ENCODE assay signal across 8 mouse cellular contexts in the genomic region with DNA sequence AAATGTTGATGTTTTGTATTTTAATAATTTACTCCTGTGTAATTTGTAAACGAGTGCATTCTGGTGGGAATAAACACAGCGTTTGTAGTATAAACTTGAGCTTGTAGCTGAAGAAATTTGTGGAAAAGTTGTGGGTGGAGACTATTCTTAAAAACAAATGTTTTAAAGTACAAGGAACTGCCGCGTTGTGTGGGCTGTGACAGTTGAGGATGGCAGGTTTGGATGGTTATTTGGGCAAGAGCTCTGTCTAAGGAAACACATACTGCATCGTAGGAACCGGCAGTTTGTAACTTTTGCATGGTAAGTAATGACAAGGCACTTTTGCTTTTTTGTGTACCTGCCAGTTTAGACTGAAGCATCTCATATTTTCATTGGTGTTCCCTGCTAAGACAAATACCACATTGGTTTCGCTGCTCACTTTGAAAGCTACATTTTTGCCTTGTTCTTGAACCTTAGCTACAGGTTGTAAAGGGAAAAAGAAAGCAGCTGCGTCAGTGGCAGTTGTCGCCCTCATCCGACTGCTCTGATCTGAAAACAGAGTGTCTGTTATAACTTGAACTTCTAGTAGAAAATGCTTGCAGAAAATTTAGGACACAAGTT. TPM values are rescaled to one million over a fixed set of nuclear protein-coding genes. Genes with fewer than 3 reads are reported as not detected.
DNase-seq lines count a peak whose midpoint lies in the region; ATAC-seq lines count a peak whose summit lies in the region.

No protein-coding gene starts in this region.

- WGBS in embryonic facial prominence, embryonic 13.5 days: 62% methylated on average over 10 of the region's 10 CpGs
- WGBS in limb, embryonic 15.5 days: 58% methylated on average over 10 of the region's 10 CpGs

- no peaks in the 10 kb centered on the region for H3K9me3 ChIP-seq in embryonic facial prominence, embryonic 13.5 days
- H3K9me3 ChIP-seq in limb, embryonic 15.5 days: no peaks in the 10 kb centered on the region

- H3K9ac ChIP-seq in embryonic facial prominence, embryonic 13.5 days: peak overlapping the region; percentile 49; the same call in 1 of the 2 replicates
- no peak overlapping the region for H3K9ac ChIP-seq in limb, embryonic 15.5 days

- peak; percentile 21 for DNase-seq in gastrocnemius, adult 18-20 months (ENCODE audit: low spot score)
- no peak for DNase-seq in gastrocnemius, postnatal 10 days
- peak; percentile 26 for DNase-seq in 3134 (ENCODE audit: extremely low read depth, insufficient read length, low spot score)
- DNase-seq in thymus, adult 18-20 months: peak; percentile 37 to 65
- DNase-seq in gastrocnemius, postnatal 36 days: no peak
- DNase-seq in layer of hippocampus, postnatal 10 days (ENCODE audit: low spot score in 2 of 2): no peak

- intact Hi-C loops in gastrocnemius, postnatal 36 days (cut with DNase I): loop anchor here (5.0 kb wide), 1 partner anchor 47 kb away; no protein-coding TSS in a partner anchor

- ATAC-seq in embryonic facial prominence, embryonic 13.5 days (ENCODE audit: insufficient number of reproducible peaks, insufficient read depth, low FRiP score, low TSS enrichment, low read depth): no peak
- no peak for ATAC-seq in limb, embryonic 15.5 days (ENCODE audit: insufficient number of reproducible peaks, low FRiP score, low TSS enrichment, low read depth)

- peaks cover 15% of the 10 kb centered on the region for H3K4me1 ChIP-seq in embryonic facial prominence, embryonic 13.5 days
- peaks cover 13% of the 10 kb centered on the region; the same call in 1 of the 2 replicates for H3K4me1 ChIP-seq in limb, embryonic 15.5 days

- H3K4me2 ChIP-seq in embryonic facial prominence, embryonic 13.5 days: peak overlapping the region; percentile 83
- peak overlapping the region; percentile 2; the same call in 1 of the 2 replicates for H3K4me2 ChIP-seq in limb, embryonic 15.5 days

- H3K27me3 ChIP-seq in embryonic facial prominence, embryonic 13.5 days: no peaks in the 10 kb centered on the region
- H3K27me3 ChIP-seq in limb, embryonic 15.5 days: no peaks in the 10 kb centered on the region

- peak overlapping the region; percentile 16 for H3K4me3 ChIP-seq in embryonic facial prominence, embryonic 13.5 days
- H3K4me3 ChIP-seq in limb, embryonic 15.5 days: no peak overlapping the region

- H3K27ac ChIP-seq in embryonic facial prominence, embryonic 13.5 days: no peak overlapping the region
- H3K27ac ChIP-seq in limb, embryonic 15.5 days: no peak overlapping the region

- no peaks in the 10 kb centered on the region for H3K36me3 ChIP-seq in embryonic facial prominence, embryonic 13.5 days
- no peaks in the 10 kb centered on the region for H3K36me3 ChIP-seq in limb, embryonic 15.5 days

RNA-seq across cellular contexts. Expression of a gene that starts 2.1 kb away (rescaled TPM):
- 10 to 100 TPM; 29.1 to 29.2 TPM for total RNA-seq in gastrocnemius, adult 18-20 months (2021)
- total RNA-seq in gastrocnemius, postnatal 10 days (2021): 10 to 100 TPM; 18.4 to 22.1 TPM
- 7.2 and 8.3 TPM in 2 replicates for polyA plus RNA-seq in embryonic facial prominence, embryonic 13.5 days (2015; fragmentation: Nextera tagmentation; extraction: Ambion mirVana)
- polyA plus RNA-seq in limb, embryonic 15.5 days (2015; fragmentation: Nextera tagmentation; extraction: Ambion mirVana): 6.8 and 7.7 TPM in 2 replicates
- total RNA-seq in gastrocnemius, postnatal 36 days (2021): 10 to 100 TPM; 22.3 to 27.1 TPM
- 10 to 100 TPM; 13.0 to 14.8 TPM for total RNA-seq in layer of hippocampus, postnatal 10 days (2021)

Comparison
In these comparisons a context has a peak if more than half of its experiments do, and no peak if none do; other contexts are left out.
1. DNase-seq: peak in gastrocnemius, adult 18-20 months (single experiment), 3134 (single experiment) and thymus, adult 18-20 months (2 of 2); none in gastrocnemius, postnatal 10 days (single experiment), gastrocnemius, postnatal 36 days (0 of 2) and layer of hippocampus, postnatal 10 days (0 of 2).